Mouse (Mus musculus): ENCODE data around the gene Slc27a5.

The Slc27a5 gene

GRCm38 (mm10) chr7:12998053-12998452, at the start of gene Slc27a5:
Gene Slc27a5 (minus strand): TSS chr7:12998192.
- DNase-seq (ENCODE audit: low read depth, low spot score), result no peak

DNA sequence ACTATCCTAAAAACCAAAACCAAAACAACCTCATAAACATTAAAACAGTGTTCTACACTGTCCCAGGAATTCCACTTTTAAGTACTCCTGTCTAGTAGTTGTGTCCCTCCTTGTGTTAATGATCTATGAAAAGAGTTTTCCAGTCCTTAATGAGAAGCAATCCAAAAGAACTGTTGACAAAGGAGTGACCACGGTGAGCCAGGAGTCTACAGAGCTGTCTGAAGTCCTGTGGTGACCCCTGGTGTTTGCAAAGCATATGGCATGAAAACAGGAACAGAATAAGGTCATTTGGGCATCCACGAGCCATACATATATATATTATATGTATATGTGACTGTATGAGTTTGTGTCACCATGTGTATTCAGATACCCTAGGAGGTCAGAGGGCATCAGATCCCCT, 48.1 kb upstream of the Slc27a5 start:
- peak; percentile 81 for DNase-seq (ENCODE audit: low read depth, low spot score)

GRCm38 (mm10) chr7:13044254-13044625, 46.2 kb upstream of the Slc27a5 start:
- no peak for DNase-seq (ENCODE audit: low read depth, low spot score)

DNA sequence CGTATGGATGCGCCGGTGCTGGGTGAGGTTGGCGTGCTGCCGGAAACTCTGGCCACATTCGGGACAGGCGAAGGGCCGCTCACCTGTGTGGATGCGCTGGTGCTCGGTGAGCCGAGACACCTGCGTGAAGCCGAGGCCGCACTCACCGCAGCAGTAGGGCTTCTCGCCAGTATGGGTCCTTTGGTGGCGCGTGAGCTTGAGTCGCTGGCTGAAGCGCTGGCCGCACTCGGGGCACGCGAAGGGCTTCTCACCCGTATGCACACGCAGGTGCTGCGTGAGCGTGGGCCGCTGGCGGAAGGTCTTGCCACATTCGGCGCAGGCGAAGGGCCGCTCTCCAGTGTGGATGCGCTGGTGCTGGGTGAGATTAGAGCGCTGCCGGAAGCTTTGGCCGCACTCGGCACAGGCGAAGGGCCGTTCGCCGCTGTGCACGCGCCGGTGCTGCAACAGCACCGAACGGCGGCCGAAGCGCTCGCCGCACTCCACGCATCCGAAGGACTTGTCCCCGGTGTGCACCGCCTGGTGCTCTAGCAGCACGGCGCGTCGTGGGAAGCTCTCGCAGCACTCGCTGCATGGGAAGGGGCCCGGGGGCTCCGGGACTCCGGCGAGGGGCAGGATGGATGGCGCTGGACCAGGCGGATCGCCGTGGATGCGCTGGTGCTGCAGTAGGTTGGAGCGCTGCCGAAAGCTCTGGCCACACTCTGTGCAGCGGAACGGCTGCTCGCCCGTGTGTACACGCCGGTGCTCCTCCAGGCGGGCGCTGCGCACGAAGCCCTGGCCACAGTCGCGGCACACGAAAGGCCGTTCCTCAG, 45.7 kb upstream of the Slc27a5 start:
- DNase-seq (ENCODE audit: low read depth, low spot score), result no peak

GRCm38 (mm10) chr7:13043120-13043444, 45.1 kb upstream of the Slc27a5 start:
- DNase-seq (ENCODE audit: low read depth, low spot score), result no peak

GRCm38 (mm10) chr7:13042511-13042910, 44.5 kb upstream of the Slc27a5 start:
- DNase-seq (ENCODE audit: low read depth, low spot score), result no peak

DNA sequence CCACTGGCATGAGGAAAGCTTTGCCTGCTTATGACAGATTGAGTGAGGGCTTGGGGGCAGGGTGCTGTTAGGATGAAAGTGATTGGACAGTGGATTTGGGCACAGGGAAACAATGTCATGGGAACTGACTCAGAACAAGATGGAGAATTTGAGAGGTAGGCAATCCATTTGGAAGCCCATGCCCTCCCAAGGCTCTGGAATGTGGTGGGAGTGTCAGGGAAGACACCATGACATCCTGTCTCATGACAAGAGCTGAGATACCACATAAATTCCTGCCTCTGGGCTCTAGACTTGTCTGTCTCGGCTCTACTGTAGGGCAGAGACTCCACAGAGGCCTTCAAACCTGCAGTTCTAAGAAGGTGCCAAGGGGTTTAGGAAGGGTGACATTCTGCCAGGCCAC, 43.3 kb upstream of the Slc27a5 start:
- peak; percentile 28 for DNase-seq (ENCODE audit: low read depth, low spot score)

GRCm38 (mm10) chr7:13039181-13039580, 41.2 kb upstream of the Slc27a5 start:
- no peak for DNase-seq (ENCODE audit: low read depth, low spot score)

GRCm38 (mm10) chr7:13038621-13039169, 40.7 kb upstream of the Slc27a5 start:
- DNase-seq (ENCODE audit: low read depth, low spot score), result peak; percentile 59

GRCm38 (mm10) chr7:13037901-13038555, 40.0 kb upstream of the Slc27a5 start, which contains the start of gene Ube2m:
Gene Ube2m (minus strand): TSS chr7:13038275.
- peak; percentile 90 for DNase-seq (ENCODE audit: low read depth, low spot score)

DNA sequence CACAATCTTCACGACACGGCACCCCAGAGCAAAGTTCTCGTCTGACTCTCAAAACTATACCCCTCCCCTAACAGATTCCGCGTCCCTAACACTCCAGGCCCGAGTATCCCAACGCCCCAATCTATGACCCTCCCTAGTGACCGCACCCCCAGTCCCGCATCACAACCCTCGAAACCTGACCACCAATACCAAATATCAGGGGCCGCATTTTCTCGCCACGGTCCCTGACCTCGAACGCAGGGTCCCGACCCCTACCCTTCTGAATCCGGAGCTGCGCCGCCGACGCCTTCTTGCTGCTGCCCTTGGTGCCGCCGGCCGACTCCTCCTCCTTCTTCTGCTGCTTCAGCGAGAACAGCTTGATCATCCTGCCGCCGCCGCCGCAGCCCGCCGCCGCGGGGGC, 39.4 kb upstream of the Slc27a5 start:
- DNase-seq (ENCODE audit: low read depth, low spot score), result peak; percentile 35

DNA sequence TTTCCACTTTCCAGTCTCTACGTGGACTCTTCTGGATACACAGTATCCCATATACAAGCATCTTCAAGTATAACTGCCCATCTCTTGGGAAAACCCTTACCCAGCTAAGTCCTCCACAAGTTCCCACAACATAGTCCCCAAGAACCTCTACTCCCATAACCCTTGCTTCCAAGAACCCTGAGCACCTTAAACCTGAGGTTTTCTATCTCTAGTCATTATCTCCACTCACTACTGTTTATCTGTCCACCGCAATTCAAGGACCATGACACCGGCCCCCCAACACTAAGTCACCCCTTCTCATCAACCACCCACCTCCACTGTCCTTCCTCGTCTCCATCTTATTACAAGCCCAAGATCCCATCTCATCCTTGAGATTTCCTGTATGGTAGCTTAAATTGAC, 38.8 kb upstream of the Slc27a5 start:
- no peak for DNase-seq (ENCODE audit: low read depth, low spot score)

DNA sequence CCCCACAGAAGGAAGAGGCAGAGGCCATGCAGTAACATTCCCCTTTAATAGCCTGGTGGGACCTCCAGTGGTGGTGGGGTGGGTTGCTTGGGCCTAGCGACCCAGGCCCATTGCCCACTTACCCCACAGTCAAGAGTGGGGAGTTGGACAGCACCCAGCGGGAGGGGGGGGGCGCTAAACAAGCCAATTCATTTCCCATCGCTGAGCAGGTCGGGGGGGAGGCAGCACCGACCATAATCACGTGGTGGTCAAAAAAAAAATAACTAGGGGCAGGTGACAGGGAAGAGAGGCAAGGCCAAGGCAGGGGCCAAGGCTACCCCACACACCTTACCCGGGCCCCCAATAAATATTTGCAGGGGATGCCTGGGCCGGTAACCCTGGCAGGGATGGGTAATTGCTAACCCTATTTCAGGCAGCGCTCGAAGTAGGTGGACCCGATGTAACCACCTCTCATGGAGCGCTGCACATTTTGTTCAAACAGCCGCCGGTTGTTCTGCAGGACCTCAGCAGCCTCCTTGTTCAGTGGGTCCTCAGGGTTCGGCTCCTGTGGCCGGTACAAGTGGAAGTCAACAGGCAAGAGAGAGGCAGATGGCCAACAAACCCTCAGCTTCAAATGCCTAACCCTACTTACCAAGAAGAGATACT, 37.3 kb upstream of the Slc27a5 start:
- no peak for DNase-seq (ENCODE audit: low read depth, low spot score)

DNA sequence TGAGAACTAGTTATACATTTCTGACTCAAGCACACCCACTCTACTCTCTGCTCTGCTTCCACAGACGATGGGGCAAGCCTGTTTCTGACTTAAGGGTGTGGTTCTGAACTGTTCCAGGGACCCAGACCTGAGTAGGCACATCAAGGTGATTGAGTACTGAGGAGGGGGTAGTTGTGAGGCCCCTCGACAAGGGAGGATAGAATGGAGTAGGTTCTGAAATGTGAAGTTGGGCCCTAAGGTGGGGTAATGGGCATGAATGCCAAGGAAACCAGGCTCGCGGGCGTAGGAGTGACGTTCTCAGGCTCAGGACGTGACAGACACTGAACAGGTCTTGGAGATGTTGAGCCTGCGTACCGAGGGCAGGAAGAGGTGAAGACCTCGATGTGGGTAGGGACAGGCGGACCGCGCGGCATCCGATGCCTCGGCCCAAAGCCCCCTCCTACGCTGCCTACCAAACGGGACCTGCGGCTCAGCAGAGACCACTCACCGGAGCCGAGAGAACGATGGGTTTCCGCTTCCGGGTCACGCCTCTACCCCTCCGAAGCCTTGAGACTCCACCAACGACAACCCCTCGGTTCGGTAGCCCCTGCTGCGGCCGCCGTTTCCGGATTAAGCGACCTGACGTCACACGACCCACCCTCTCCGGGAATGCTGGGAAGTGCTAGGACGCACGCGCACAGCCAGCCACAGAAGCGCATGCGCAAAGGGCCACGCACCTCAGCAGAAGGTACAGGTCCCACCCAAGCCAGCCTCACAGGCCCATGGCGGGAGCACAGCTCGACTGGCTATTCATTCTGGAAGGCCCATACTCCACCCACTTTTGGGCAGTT, 36.4 kb upstream of the Slc27a5 start, which contains the start of gene Chmp2a:
Gene Chmp2a (minus strand): TSS at position 660 of the 830 bp plus-strand sequence.
- peak; percentile 94 for DNase-seq (ENCODE audit: low read depth, low spot score)

- DNase-seq (ENCODE audit: low read depth, low spot score), result no peak
Observed at GRCm38 (mm10) chr7:13033451-13034147, 35.6 kb upstream of the Slc27a5 start.

- no peak for DNase-seq (ENCODE audit: low read depth, low spot score)
Observed at GRCm38 (mm10) chr7:13032541-13032940, 34.5 kb upstream of the Slc27a5 start.

GRCm38 (mm10) chr7:13031983-13032382, 34.0 kb upstream of the Slc27a5 start:
- no peak for DNase-seq (ENCODE audit: low read depth, low spot score)

GRCm38 (mm10) chr7:13031069-13031468, 33.1 kb upstream of the Slc27a5 start:
- peak; percentile 59 for DNase-seq (ENCODE audit: low read depth, low spot score)

DNA sequence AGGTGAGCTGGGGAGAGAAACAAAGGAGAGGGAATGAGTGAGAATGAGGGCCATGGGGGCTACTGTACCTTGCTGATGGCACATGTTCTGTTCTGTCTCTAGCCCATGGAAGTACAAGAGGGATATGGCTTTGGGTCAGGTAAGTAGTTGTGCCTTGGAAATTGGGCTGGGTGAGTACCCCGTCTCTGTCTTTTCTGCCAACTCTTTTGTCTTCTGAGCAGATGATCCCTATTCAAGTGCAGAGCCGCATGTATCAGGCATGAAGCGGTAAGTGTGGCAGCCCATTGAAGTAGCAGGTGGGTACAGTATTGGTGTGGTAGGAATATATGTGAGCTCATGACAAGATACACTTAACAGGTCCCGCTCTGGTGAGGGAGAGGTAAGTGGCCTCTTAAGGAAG, 31.0 kb upstream of the Slc27a5 start:
- no peak for DNase-seq (ENCODE audit: low read depth, low spot score)

- DNase-seq (ENCODE audit: low read depth, low spot score), result no peak
Observed at GRCm38 (mm10) chr7:13025511-13026112, 27.6 kb upstream of the Slc27a5 start.
